Mouse (Mus musculus) heart, adult 9 months (tissue): ENCODE data around the gene Zkscan16.
A peak's percentile ranks its signal among the peaks of the same experiment; 100 is the strongest.

Experiments used
- DNase-seq, 2 experiments: peaks; one replicate each; pipeline ENCODE4 v3.0.0; 2022; ENCODE audit warnings: low spot score in 2 of 2

Gene Zkscan16

GRCm38 (mm10) chr4:58943420-58944205 lies at the start of gene Zkscan16:
TSS of gene Zkscan16 (plus strand) at chr4:58943628.
- DNase-seq, result peak; percentile 53 to 56

- DNase-seq, result no peak
Observed at GRCm38 (mm10) chr4:58894399-58894798, 49.0 kb upstream of the Zkscan16 start.

GRCm38 (mm10) chr4:58897436-58897835 lies 46.0 kb upstream of the Zkscan16 start:
- DNase-seq, result no peak

- no peak for DNase-seq
Observed at GRCm38 (mm10) chr4:58898318-58898717, 45.1 kb upstream of the Zkscan16 start.

- no peak for DNase-seq
Observed at GRCm38 (mm10) chr4:58907453-58907852, 36.0 kb upstream of the Zkscan16 start.

- DNase-seq, result no peak
Observed at GRCm38 (mm10) chr4:58910175-58911068, 33.0 kb upstream of the Zkscan16 start.

GRCm38 (mm10) chr4:58911069-58911830 lies 32.2 kb upstream of the Zkscan16 start:
- DNase-seq, result peak; percentile 54 to 58

GRCm38 (mm10) chr4:58911831-58912628 lies 31.4 kb upstream of the Zkscan16 start:
- DNase-seq, result peak; percentile 58 to 66

- DNase-seq, result peak; percentile 81 to 85
Observed at GRCm38 (mm10) chr4:58912629-58913335, 30.6 kb upstream of the Zkscan16 start, which contains the start of gene Ecpas. TSS of gene Ecpas (minus strand) at chr4:58912749.

- no peak for DNase-seq
Observed at GRCm38 (mm10) chr4:58913336-58914026, 29.9 kb upstream of the Zkscan16 start.

- DNase-seq, result no peak
Observed at GRCm38 (mm10) chr4:58915081-58915826, 28.2 kb upstream of the Zkscan16 start.

- DNase-seq, result no peak
Observed at GRCm38 (mm10) chr4:58923933-58924332, 19.5 kb upstream of the Zkscan16 start.

GRCm38 (mm10) chr4:58925664-58926063 lies 17.8 kb upstream of the Zkscan16 start:
- no peak for DNase-seq

GRCm38 (mm10) chr4:58926120-58926519 lies 17.3 kb upstream of the Zkscan16 start:
- no peak for DNase-seq

GRCm38 (mm10) chr4:58927661-58928060 lies 15.8 kb upstream of the Zkscan16 start:
- no peak for DNase-seq

- no peak for DNase-seq
Observed at GRCm38 (mm10) chr4:58932541-58932940, 10.9 kb upstream of the Zkscan16 start.

- no peak for DNase-seq
Observed at GRCm38 (mm10) chr4:58934308-58934707, 9.1 kb upstream of the Zkscan16 start.

- DNase-seq, result peak; percentile 49 to 60
Observed at GRCm38 (mm10) chr4:58934746-58935476, 8.5 kb upstream of the Zkscan16 start.
